Mouse (Mus musculus) adrenal gland, postnatal 36 days (tissue): ENCODE data around the gene Gm21866. TPM values are rescaled to one million over a fixed set of nuclear protein-coding genes. Genes with fewer than 3 reads are reported as not detected.
"Not testable (repeated sequence)": the region's sequence is repeated elsewhere in the genome, so short reads cannot be mapped to it uniquely, and the experiment has no call there.

Experiments used
- DNase-seq, 2 experiments: peaks; one replicate each; pipeline ENCODE4 v3.0.0; 2021; ENCODE audit warnings: mixed read lengths in 1 of 2
- long read RNA-seq, 2 experiments: library from polyadenylated mRNA; stranded (forward); transcript quantifications; one replicate each; pipeline ENCODE4 v2.0.0; 2021; ENCODE audit warnings: borderline sequencing depth in 2 of 2
- total RNA-seq, 2 experiments: library from RNA; stranded (reverse); gene quantifications; 2 replicates each; pipeline ENCODE4 v1.2.3; 2021

The Gm21866 gene
- total RNA-seq: not detected
- long read RNA-seq, experiment 1: 0 reads
- long read RNA-seq, experiment 2: 0 reads

GRCm38 (mm10) chrY:13465479-13465878 is at the start of gene Gm21866:
Gm21866 (minus strand) TSS chrY:13465579.
- DNase-seq: not testable (repeated sequence)

GRCm38 (mm10) chrY:13493726-13494125 is 28.3 kb upstream of the Gm21866 start, which contains the start of gene Gm20773:
Gm20773 (plus strand) TSS chrY:13494026.
- DNase-seq: not testable (repeated sequence)

Other genes starting within 250 kb of the Gm21866 start
- not detected for gene Gm21828, start 241.7 kb downstream of the Gm21866 start, total RNA-seq
- not detected for gene Gm21440, start 213.2 kb downstream of the Gm21866 start, total RNA-seq
- not detected for gene Gm21454, start 213.1 kb downstream of the Gm21866 start, total RNA-seq
- not detected for gene Gm21725, start 116.5 kb downstream of the Gm21866 start, total RNA-seq
- not detected for gene Gm20773, start 28.4 kb upstream of the Gm21866 start, total RNA-seq